Mouse (Mus musculus): ENCODE results near the gene Ankrd55. TPM values are rescaled to one million over a fixed set of nuclear protein-coding genes. Genes with fewer than 3 reads are reported as not detected.

The Ankrd55 gene
- total and polyA plus RNA-seq, 3 experiments = 1.1 to 2.2 (median 1.1) TPM

DNA sequence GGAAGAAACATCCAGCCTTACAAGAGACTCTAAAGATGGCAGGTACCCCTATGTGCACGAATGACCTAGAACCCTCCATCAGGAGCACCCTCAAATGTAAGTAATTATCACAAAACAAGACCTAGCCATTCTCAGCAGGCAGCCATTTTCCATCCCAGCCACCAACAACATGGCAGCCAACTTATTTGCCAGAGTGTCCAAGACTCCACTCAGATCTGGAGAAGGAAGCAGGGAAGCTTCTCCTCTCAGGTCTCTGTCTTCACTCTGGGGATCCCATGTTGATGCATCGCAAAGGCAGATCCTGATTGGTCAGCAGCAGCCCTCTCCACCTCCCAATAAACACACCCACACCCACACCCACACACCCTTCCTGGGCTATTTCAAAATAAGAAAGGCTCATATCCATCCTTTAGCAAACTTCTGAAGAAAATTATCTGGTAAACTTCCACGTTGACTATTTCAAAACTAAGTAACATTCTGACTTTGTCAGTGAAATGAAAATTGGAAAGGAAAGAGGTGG, 119.0 kb downstream of the Ankrd55 start:
- no peaks in the 10 kb centered on the region for H3K36me3 ChIP-seq (replicated peaks in 1 of 2; ENCODE audit: control insufficient read depth in 1 of 2, insufficient read depth in 1 of 2, low read length in 1 of 2)
- no peak overlapping the region for H3K4me2 ChIP-seq (ENCODE audit: insufficient read depth, low read depth, poor library complexity, severe bottlenecking)
- no peaks in the 10 kb centered on the region for H3K27me3 ChIP-seq (replicated peaks)
- dilution Hi-C loops (cut with MboI; ENCODE audit: extremely low pct_ligation_motif_present, extremely low pct_unique_long_range_greater_than_20kb, low sequenced_read_pairs) = no loop called here
- no peaks in the 10 kb centered on the region for H3K79me2 ChIP-seq (replicated peaks; ENCODE audit: control insufficient read depth, extremely low read depth, insufficient read depth, poor library complexity, severe bottlenecking)
- peaks cover 4% of the 10 kb centered on the region for H3K9me3 ChIP-seq (replicated peaks; ENCODE audit: low read length)
- DNase-seq (ENCODE audit: extremely low read depth) = no peak
- no peak for TF ChIP-seq NRF1 (IDR thresholded peaks at IDR 0.05; ENCODE audit: low read depth, low read length)
- no peak overlapping the region for H3K27ac ChIP-seq (ENCODE audit: insufficient read depth, low read depth)
- no peak overlapping the region for H3K9ac ChIP-seq (ENCODE audit: insufficient read depth, low read depth)
- H3K4me3 ChIP-seq (replicated peaks in 1 of 3; ENCODE audit: low read depth in 2 of 3, low read length in 2 of 3, poor library complexity in 1 of 3) = no peak overlapping the region
- in situ Hi-C loops (cut with MboI; ENCODE audit: low pct_ligation_motif_present, low pct_unique_long_range_greater_than_20kb, low sequenced_read_pairs) = no loop called here
- peaks cover 2 to 8% of the 10 kb centered on the region in 2 experiments; a peak in 3 of 4 replicates for H3K4me1 ChIP-seq (ENCODE audit: control insufficient read depth in 1 of 2, insufficient read depth in 2 of 2)

- dilution Hi-C loops (cut with MboI; ENCODE audit: extremely low pct_ligation_motif_present, extremely low pct_unique_long_range_greater_than_20kb, low sequenced_read_pairs) = no loop called here
Measured at GRCm38 (mm10) chr13:112407776-112408490, 119.7 kb downstream of the Ankrd55 start.

DNA sequence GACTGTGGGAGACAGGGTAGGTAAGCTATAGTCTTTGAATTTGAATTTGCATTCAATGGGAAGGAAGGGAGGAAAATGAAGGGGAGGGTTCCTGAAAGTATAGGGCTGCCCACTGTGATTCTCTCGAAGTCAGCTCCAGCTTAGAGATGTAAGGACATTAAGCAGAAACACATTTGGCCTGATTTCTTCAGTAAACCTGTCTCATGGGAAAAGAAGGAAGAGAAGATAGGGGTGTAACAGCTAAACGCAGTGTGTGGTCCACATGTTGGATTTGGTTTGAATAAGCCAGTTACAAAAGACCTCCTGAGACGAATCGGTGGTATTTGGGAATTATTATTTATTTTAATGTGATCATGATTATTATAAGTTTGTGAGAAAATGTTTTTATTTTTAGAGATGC, 120.5 kb downstream of the Ankrd55 start:
- no peak for TF ChIP-seq TBP (conservative IDR thresholded peaks at IDR 0.05; ENCODE audit: low read depth, low read length)
- no peak for TF ChIP-seq MEF2A (IDR thresholded peaks at IDR 0.05; ENCODE audit: borderline replicate concordance, low read depth, low read length)
- TF ChIP-seq GABPA (IDR thresholded peaks at IDR 0.05; ENCODE audit: insufficient replicate concordance, low read depth, low read length) = no peak
- no peak for TF ChIP-seq CHD2 (IDR thresholded peaks at IDR 0.05; ENCODE audit: low read length)
- no peak for TF ChIP-seq ZMIZ1 (IDR thresholded peaks at IDR 0.05; ENCODE audit: low read depth, low read length)
- no peak for TF ChIP-seq CTCF (conservative IDR thresholded peaks at IDR 0.05 in 1 of 2, IDR thresholded peaks at IDR 0.05 in 1 of 2; ENCODE audit: low read depth in 2 of 2, low read length in 2 of 2)
- TF ChIP-seq MXI1 (IDR thresholded peaks at IDR 0.05; ENCODE audit: low read depth, low read length) = no peak
- TF ChIP-seq JUN (IDR thresholded peaks at IDR 0.05; ENCODE audit: insufficient read depth, low read depth, low read length) = no peak
- TF ChIP-seq IRF4 (IDR thresholded peaks at IDR 0.05; ENCODE audit: low read depth, low read length) = no peak
- no peak for TF ChIP-seq JUND (conservative IDR thresholded peaks at IDR 0.05; ENCODE audit: low read depth, low read length)
- TF ChIP-seq KAT2A (IDR thresholded peaks at IDR 0.05; ENCODE audit: insufficient replicate concordance, low read length) = no peak
- no peak for TF ChIP-seq UBTF (IDR thresholded peaks at IDR 0.05; ENCODE audit: low read depth, low read length)
- TF ChIP-seq USF1 (IDR thresholded peaks at IDR 0.05; ENCODE audit: low read depth, low read length) = no peak
- TF ChIP-seq EP300 (IDR thresholded peaks at IDR 0.05; ENCODE audit: low read length) = no peak
- TF ChIP-seq MAX (IDR thresholded peaks at IDR 0.05; ENCODE audit: low read length) = no peak
- no peak for TF ChIP-seq CHD1 (IDR thresholded peaks at IDR 0.05; ENCODE audit: low read depth, low read length)
- no peak for TF ChIP-seq SIN3A (IDR thresholded peaks at IDR 0.05; ENCODE audit: low read length)
- no peak for TF ChIP-seq RAD21 (IDR thresholded peaks at IDR 0.05; ENCODE audit: low read depth, low read length)
- TF ChIP-seq ELF1 (IDR thresholded peaks at IDR 0.05; ENCODE audit: low read depth, low read length) = no peak
- Histone ChIP-seq H3K4me2 (ENCODE audit: insufficient read depth, low read depth, poor library complexity, severe bottlenecking) (no peak overlapping the region), H3K9me3 (replicated peaks; ENCODE audit: low read length) (peaks cover 4% of the 10 kb centered on the region), H3K79me2 (replicated peaks; ENCODE audit: control insufficient read depth, extremely low read depth, insufficient read depth, poor library complexity, severe bottlenecking) (no peaks in the 10 kb centered on the region), H3K27me3 (replicated peaks) (no peaks in the 10 kb centered on the region), H3K9ac (ENCODE audit: insufficient read depth, low read depth) (no peak overlapping the region), H3K27ac (ENCODE audit: insufficient read depth, low read depth) (no peak overlapping the region), H3K4me3 (replicated peaks in 1 of 3; ENCODE audit: low read depth in 2 of 3, low read length in 2 of 3, poor library complexity in 1 of 3) (no peak overlapping the region), H3K36me3 (replicated peaks in 1 of 2; ENCODE audit: control insufficient read depth in 1 of 2, insufficient read depth in 1 of 2, low read length in 1 of 2) (no peaks in the 10 kb centered on the region), H3K4me1 (ENCODE audit: control insufficient read depth in 1 of 2, insufficient read depth in 2 of 2) (peaks cover 6 to 18% of the 10 kb centered on the region in 2 experiments)
- no peak for DNase-seq (ENCODE audit: extremely low read depth)
- dilution Hi-C loops (cut with MboI; ENCODE audit: extremely low pct_ligation_motif_present, extremely low pct_unique_long_range_greater_than_20kb, low sequenced_read_pairs) (no loop called here), in situ Hi-C loops (cut with MboI; ENCODE audit: low pct_ligation_motif_present, low pct_unique_long_range_greater_than_20kb, low sequenced_read_pairs) (no loop called here)

More at GRCm38 (mm10) chr13:112407776-112408490, 119.7 kb downstream of the Ankrd55 start:
- peaks cover 2 to 10% of the 10 kb centered on the region in 2 experiments; a peak in 3 of 4 replicates for H3K4me1 ChIP-seq (ENCODE audit: control insufficient read depth in 1 of 2, insufficient read depth in 2 of 2)
- in situ Hi-C loops (cut with MboI; ENCODE audit: low pct_ligation_motif_present, low pct_unique_long_range_greater_than_20kb, low sequenced_read_pairs) = no loop called here
- H3K36me3 ChIP-seq (replicated peaks in 1 of 2; ENCODE audit: control insufficient read depth in 1 of 2, insufficient read depth in 1 of 2, low read length in 1 of 2) = no peaks in the 10 kb centered on the region
- TF ChIP-seq ZMIZ1 (IDR thresholded peaks at IDR 0.05; ENCODE audit: low read depth, low read length) (no peak), GABPA (IDR thresholded peaks at IDR 0.05; ENCODE audit: insufficient replicate concordance, low read depth, low read length) (no peak), TBP (conservative IDR thresholded peaks at IDR 0.05; ENCODE audit: low read depth, low read length) (no peak), KAT2A (IDR thresholded peaks at IDR 0.05; ENCODE audit: insufficient replicate concordance, low read length) (no peak), JUN (IDR thresholded peaks at IDR 0.05; ENCODE audit: insufficient read depth, low read depth, low read length) (no peak), EP300 (IDR thresholded peaks at IDR 0.05; ENCODE audit: low read length) (no peak), CHD1 (IDR thresholded peaks at IDR 0.05; ENCODE audit: low read depth, low read length) (no peak), NRF1 (IDR thresholded peaks at IDR 0.05; ENCODE audit: low read depth, low read length) (no peak), IRF4 (IDR thresholded peaks at IDR 0.05; ENCODE audit: low read depth, low read length) (no peak), MXI1 (IDR thresholded peaks at IDR 0.05; ENCODE audit: low read depth, low read length) (no peak), JUND (conservative IDR thresholded peaks at IDR 0.05; ENCODE audit: low read depth, low read length) (no peak), CHD2 (IDR thresholded peaks at IDR 0.05; ENCODE audit: low read length) (no peak)
- H3K27me3 ChIP-seq (replicated peaks) = no peaks in the 10 kb centered on the region
- H3K9me3 ChIP-seq (replicated peaks; ENCODE audit: low read length) = peaks cover 4% of the 10 kb centered on the region
- no peak overlapping the region for H3K27ac ChIP-seq (ENCODE audit: insufficient read depth, low read depth)
- no peak for DNase-seq (ENCODE audit: extremely low read depth)
- no peak overlapping the region for H3K9ac ChIP-seq (ENCODE audit: insufficient read depth, low read depth)
- H3K4me3 ChIP-seq (replicated peaks in 1 of 3; ENCODE audit: low read depth in 2 of 3, low read length in 2 of 3, poor library complexity in 1 of 3) = no peak overlapping the region
- no peak overlapping the region for H3K4me2 ChIP-seq (ENCODE audit: insufficient read depth, low read depth, poor library complexity, severe bottlenecking)
- H3K79me2 ChIP-seq (replicated peaks; ENCODE audit: control insufficient read depth, extremely low read depth, insufficient read depth, poor library complexity, severe bottlenecking) = no peaks in the 10 kb centered on the region
